Mouse (Mus musculus) kidney, postnatal 14 days (tissue): Measurements from ENCODE around the gene Mindy1.

Experiments
- DNase-seq: peaks from one replicate; pipeline ENCODE4 v3.0.0; 2022; ENCODE audit warnings: mixed read lengths

The Mindy1 gene

GRCm38 (mm10) chr3:95294718-95295117 is 13.6 kb downstream of the Mindy1 start:
- DNase-seq, result no peak

- DNase-seq, result peak; percentile 73
These were observed 14.4 kb downstream of the Mindy1 start for GRCm38 (mm10) chr3:95295321-95296102.

- peak; percentile 73 for DNase-seq
These were observed 14.9 kb downstream of the Mindy1 start for GRCm38 (mm10) chr3:95296103-95296469.

GRCm38 (mm10) chr3:95298018-95298417 is 16.9 kb downstream of the Mindy1 start:
- no peak for DNase-seq

GRCm38 (mm10) chr3:95301204-95301796 is 20.2 kb downstream of the Mindy1 start:
- no peak for DNase-seq

GRCm38 (mm10) chr3:95306244-95306643 is 25.1 kb downstream of the Mindy1 start:
- no peak for DNase-seq

GRCm38 (mm10) chr3:95307100-95307499 is 26.0 kb downstream of the Mindy1 start, which contains the start of gene Anxa9:
Anxa9 (minus strand) TSS chr3:95307176.
- no peak for DNase-seq

- no peak for DNase-seq
These were observed 29.4 kb downstream of the Mindy1 start for GRCm38 (mm10) chr3:95310496-95310895.

GRCm38 (mm10) chr3:95310968-95311882 is 30.1 kb downstream of the Mindy1 start:
- peak; percentile 83 for DNase-seq

GRCm38 (mm10) chr3:95312623-95313022 is 31.5 kb downstream of the Mindy1 start:
- no peak for DNase-seq

- no peak for DNase-seq
These were observed 32.3 kb downstream of the Mindy1 start for GRCm38 (mm10) chr3:95313476-95313875.

GRCm38 (mm10) chr3:95314075-95314474 is 32.9 kb downstream of the Mindy1 start:
- no peak for DNase-seq

GRCm38 (mm10) chr3:95314486-95315093 is 33.4 kb downstream of the Mindy1 start, which contains the start of gene Cers2:
Cers2 (plus strand) TSS chr3:95314791.
- no peak for DNase-seq

GRCm38 (mm10) chr3:95315094-95315843 is 34.1 kb downstream of the Mindy1 start:
- peak; percentile 95 for DNase-seq

- no peak for DNase-seq
These were observed 34.9 kb downstream of the Mindy1 start for GRCm38 (mm10) chr3:95315844-95316550.

GRCm38 (mm10) chr3:95317414-95318080 is 36.4 kb downstream of the Mindy1 start:
- DNase-seq, result peak; percentile 82

- peak; percentile 85 for DNase-seq
These were observed 37.4 kb downstream of the Mindy1 start for GRCm38 (mm10) chr3:95318548-95318947.

- no peak for DNase-seq
These were observed 38.0 kb downstream of the Mindy1 start for GRCm38 (mm10) chr3:95319110-95319509.

GRCm38 (mm10) chr3:95319701-95320625 is 38.8 kb downstream of the Mindy1 start:
- DNase-seq, result no peak

- DNase-seq, result no peak
These were observed 42.3 kb downstream of the Mindy1 start for GRCm38 (mm10) chr3:95323429-95323828.
